Mouse (Mus musculus) midbrain, embryonic 10.5 days (tissue): ENCODE results near the gene Kdm1b. TPM values are rescaled to one million over a fixed set of nuclear protein-coding genes. Genes with fewer than 3 reads are reported as not detected.

Experiments
- DNase-seq: peaks from one replicate; pipeline ENCODE4 v3.0.0-alpha.2; 2017; ENCODE audit warnings: low spot score
- H3K27ac ChIP-seq: fragments of 300-500 bp; sonication (generic); replicated peaks from 2 replicates; pipeline ENCODE4 v1.5.1; 2016; ENCODE audit warnings: mild to moderate bottlenecking
- H3K27me3 ChIP-seq: fragments of 300-500 bp; sonication (generic); 2 replicates; pipeline ENCODE4 v1.6.1; 2016; ENCODE audit warnings: low read depth, mild to moderate bottlenecking; ENCODE audit not compliant: poor library complexity, severe bottlenecking
- H3K36me3 ChIP-seq: fragments of 300-500 bp; sonication (generic); 2 replicates; pipeline ENCODE4 v1.6.1; 2016; ENCODE audit warnings: mild to moderate bottlenecking, moderate library complexity
- H3K4me1 ChIP-seq: fragments of 300-500 bp; sonication (generic); 2 replicates; pipeline ENCODE4 v1.6.1; 2016
- H3K4me3 ChIP-seq: fragments of 300-500 bp; sonication (generic); 2 replicates; pipeline ENCODE4 v1.5.1; 2016; ENCODE audit warnings: mild to moderate bottlenecking, moderate library complexity
- H3K9me3 ChIP-seq: fragments of 300-500 bp; sonication (generic); replicated peaks from 2 replicates; pipeline ENCODE4 v1.6.1; 2016; ENCODE audit warnings: mild to moderate bottlenecking
- whole genome bisulfite sequencing: fragments of 180-500 bp; shearing (Covaris S2); methylation state at CpG from one replicate; pipeline ENCODE4 v1.1.7; 2016; 5-methylcytosine and 5-hydroxymethylcytosine counted together
- polyA plus RNA-seq: library from polyadenylated mRNA; unstranded; fragments of >200 nt; fragmentation: Nextera tagmentation; extraction: Ambion mirVana; gene quantifications from 2 replicates; pipeline ENCODE4 v1.2.1, GENCODE M21; 2016

Gene Kdm1b
- polyA plus RNA-seq, 1 experiment from 2014 or later = 15.4 TPM

DNA sequence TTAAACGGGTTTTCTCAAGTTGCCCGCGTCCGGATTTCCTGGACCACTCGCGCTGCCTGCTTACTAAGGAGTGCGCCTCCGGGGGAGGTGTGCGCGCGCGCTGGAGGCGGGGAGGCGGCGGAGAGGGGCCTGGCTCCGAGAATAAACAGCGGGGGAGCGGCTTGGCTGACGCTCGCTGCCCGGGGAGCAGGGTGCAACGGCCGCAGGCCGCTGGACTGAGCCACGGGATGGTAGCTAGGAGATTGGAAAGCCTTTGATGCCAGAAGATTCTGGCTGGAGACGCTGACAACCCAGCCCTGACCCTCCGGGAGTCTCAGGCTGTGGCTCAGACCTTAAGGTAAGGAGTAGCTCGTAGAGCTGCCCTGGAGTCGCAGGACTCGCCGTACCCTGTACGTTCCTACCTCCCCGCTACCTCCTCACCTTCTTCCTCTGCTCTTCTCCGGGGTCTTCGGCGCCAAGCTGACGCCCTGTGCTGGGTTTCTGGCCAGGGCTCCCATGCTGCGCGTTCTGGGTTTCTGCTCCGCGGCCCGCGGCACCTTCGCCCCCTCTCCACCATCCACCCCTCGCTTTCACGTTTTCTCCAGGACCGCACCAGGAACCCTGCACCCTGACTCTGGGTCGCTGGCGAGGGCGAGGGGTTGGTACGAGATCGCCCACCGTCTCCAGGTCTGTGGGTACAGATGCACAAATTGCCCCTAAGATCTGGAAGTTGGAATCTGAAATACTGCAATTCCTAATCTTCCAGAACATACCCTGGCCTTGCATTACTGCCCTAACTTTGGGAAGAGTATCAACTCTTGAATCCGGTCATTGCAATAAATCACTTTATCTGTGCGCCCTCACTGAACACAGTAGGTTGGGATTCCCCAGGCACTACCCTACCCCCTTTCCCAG, 79.5 kb downstream of the Kdm1b start, which contains the start of gene Rnf144b:
Gene Rnf144b (plus strand): TSS at position 120 of the 894 bp plus-strand sequence.
- WGBS = 2% methylated on average over 55 of the region's 55 CpGs
- Histone ChIP-seq H3K4me3 (peak within 1 kb of the TSS; percentile 68), H3K4me1 (peaks cover 26% of the 10 kb centered on the region), H3K9me3 (no peaks in the 10 kb centered on the region), H3K27me3 (peaks cover 55% of the 10 kb centered on the region), H3K36me3 (no peaks in the 10 kb centered on the region), H3K27ac (peak within 1 kb of the TSS; percentile 38; the same call in 1 of the 2 replicates)
- DNase-seq = peak; percentile 59

DNA sequence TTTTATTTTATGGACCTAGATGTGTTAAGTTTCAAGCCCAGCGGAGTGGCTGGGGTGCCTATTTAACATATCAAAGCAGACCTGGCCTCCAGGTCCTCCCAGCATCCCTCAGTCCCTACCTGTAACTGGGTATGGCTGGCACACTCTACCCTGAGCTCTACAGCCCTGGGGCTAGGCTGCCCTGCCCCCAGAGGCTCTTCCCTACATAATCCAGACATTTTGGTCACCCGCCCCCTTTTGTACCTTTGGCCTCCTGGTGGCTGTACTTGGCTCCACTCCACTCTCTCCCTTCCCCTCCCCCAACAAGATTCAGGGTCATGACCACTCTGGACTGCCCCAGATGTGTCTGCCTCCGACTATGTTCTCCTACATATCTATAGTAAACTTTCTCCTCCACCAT, 81.2 kb downstream of the Kdm1b start:
- Histone ChIP-seq H3K9me3 (no peaks in the 10 kb centered on the region), H3K4me1 (peaks cover 30% of the 10 kb centered on the region), H3K36me3 (no peaks in the 10 kb centered on the region), H3K27ac (no peak overlapping the region), H3K4me3 (no peak overlapping the region), H3K27me3 (peaks cover 55% of the 10 kb centered on the region)
- DNase-seq = no peak
- 42% methylated on average over 3 of the region's 3 CpGs for WGBS

DNA sequence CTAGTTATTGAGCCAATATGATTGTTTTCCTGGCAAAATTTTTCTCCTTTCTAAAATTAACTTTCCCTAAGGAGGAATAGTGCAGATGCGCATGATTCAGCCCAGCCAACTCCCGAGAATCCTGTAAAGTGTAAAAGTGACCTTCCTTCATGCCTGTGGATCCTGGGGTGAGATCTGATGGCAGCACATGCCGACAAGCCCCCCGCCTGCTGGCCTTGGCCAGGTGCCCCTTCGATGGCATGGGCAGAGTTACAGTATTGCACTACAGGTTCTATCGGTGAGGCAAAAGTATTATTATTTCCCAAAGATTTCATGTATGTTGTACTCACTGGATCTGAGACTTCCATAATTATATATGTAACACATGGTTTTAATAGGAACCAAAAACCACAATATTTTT, 81.7 kb downstream of the Kdm1b start:
- H3K4me3 ChIP-seq = no peak overlapping the region
- no peak for DNase-seq
- H3K4me1 ChIP-seq = peaks cover 30% of the 10 kb centered on the region
- no peaks in the 10 kb centered on the region for H3K9me3 ChIP-seq
- no peaks in the 10 kb centered on the region for H3K36me3 ChIP-seq
- H3K27ac ChIP-seq = no peak overlapping the region
- whole genome bisulfite sequencing = 92% methylated on average over 6 of the region's 6 CpGs
- peaks cover 51% of the 10 kb centered on the region for H3K27me3 ChIP-seq

DNA sequence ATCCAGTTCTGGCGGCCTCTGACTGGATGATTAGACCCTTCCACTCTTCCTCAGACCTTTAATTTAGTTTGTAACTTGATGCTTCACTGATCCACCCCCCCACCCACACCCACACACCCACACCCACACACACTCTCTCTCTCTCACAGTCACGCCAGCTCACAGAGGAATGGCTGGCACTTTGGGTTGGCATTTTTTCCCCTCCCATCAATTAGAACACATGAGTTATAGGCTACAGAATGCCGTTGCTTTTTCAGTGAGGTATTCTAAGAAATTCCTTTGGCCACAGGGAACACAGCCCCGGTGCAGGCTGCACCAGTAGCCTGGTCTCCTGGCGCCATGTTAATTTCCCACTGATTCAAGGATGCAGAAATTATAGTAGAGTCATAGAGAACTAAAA, 82.3 kb downstream of the Kdm1b start:
- H3K27me3 ChIP-seq = peaks cover 45% of the 10 kb centered on the region
- no peak overlapping the region for H3K27ac ChIP-seq
- 77% methylated on average over 5 of the region's 5 CpGs for WGBS
- no peaks in the 10 kb centered on the region for H3K36me3 ChIP-seq
- H3K9me3 ChIP-seq = no peaks in the 10 kb centered on the region
- peaks cover 30% of the 10 kb centered on the region for H3K4me1 ChIP-seq
- no peak for DNase-seq
- H3K4me3 ChIP-seq = no peak overlapping the region

DNA sequence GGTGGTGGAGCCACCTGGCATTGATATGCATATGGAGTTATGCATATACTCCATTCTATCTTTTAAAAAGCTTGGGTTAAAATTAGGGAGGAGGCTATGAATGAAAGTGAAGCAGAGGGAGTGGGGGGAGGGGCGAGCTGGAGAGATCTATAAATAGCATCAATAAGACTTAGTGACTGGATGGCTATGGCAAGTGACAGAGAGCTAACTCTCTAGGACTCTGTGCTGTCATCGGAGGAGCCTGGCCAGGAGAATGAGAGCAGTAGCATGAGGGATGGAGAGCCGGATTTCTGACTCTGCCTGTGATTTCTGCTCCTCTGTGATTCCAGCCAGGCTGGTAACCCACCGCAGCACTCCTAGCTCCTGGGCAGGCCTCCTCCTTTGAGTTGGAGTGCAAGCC, 85.8 kb downstream of the Kdm1b start:
- no peaks in the 10 kb centered on the region for H3K36me3 ChIP-seq
- H3K4me1 ChIP-seq = peaks cover 10% of the 10 kb centered on the region
- 68% methylated on average over 4 of the region's 4 CpGs for WGBS
- no peaks in the 10 kb centered on the region; the same call in 1 of the 2 replicates for H3K9me3 ChIP-seq
- no peak overlapping the region for H3K27ac ChIP-seq
- H3K27me3 ChIP-seq = peaks cover 10% of the 10 kb centered on the region
- no peak overlapping the region for H3K4me3 ChIP-seq
- no peak for DNase-seq

DNA sequence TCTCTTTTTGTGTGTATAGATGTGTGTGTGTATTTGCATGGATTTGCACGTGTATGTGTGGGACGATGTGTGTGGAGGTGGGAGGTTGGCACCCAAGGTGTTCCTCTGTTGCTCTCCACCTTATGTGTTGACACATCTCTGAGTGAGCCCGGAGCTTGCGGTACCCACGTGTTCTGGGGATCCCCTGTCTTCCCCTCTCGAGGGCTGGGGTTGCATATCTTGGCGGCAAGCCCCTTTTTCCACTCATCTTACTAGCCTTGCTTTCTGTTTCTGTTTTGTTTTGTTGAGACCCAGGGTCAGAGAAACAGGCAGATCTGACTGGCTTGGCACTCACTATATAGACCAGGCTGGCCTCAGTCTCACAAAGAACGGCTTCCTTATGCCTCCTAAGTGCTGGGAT, 89.8 kb downstream of the Kdm1b start:
- WGBS = 93% methylated on average over 8 of the region's 8 CpGs
- Histone ChIP-seq H3K27me3 (no peaks in the 10 kb centered on the region), H3K36me3 (no peaks in the 10 kb centered on the region), H3K4me3 (no peak overlapping the region), H3K4me1 (peaks cover 4% of the 10 kb centered on the region), H3K9me3 (no peaks in the 10 kb centered on the region; the same call in 1 of the 2 replicates), H3K27ac (no peak overlapping the region)
- no peak for DNase-seq

DNA sequence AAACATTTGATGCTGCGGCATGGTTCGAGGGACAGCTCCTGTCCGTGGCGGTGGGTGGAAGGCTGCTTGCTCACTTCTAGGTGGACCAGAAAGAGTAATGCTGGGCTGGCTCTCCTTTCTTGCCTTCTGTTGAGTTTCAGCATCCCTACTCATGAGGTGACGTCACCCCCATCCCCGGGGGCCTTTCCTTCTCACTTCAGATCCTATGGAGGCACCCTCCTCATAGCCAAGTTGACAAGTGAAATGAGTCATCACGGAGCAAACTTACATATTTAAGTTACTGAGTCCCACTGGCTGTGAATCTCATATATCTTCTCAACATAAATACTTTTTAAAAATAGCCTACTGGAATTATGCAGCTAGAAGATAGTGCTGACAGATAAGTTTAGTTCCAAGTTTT, 91.5 kb downstream of the Kdm1b start:
- Histone ChIP-seq H3K27me3 (no peaks in the 10 kb centered on the region), H3K4me3 (no peak overlapping the region), H3K36me3 (no peaks in the 10 kb centered on the region), H3K27ac (no peak overlapping the region), H3K4me1 (no peaks in the 10 kb centered on the region), H3K9me3 (peaks cover 6% of the 10 kb centered on the region)
- WGBS = 96% methylated on average over 7 of the region's 7 CpGs
- no peak for DNase-seq

Other genes with a start within 250 kb of the Kdm1b start
- gene Kif13a, start 113.6 kb upstream of the Kdm1b start, polyA plus RNA-seq = 9.1 and 11.4 TPM in 2 replicates
- 4.1 and 4.8 TPM in 2 replicates for gene Nhlrc1, start 28.6 kb upstream of the Kdm1b start, polyA plus RNA-seq
- gene Tpmt, start 1.2 kb downstream of the Kdm1b start, polyA plus RNA-seq = 30.8 and 33.7 TPM in 2 replicates
- gene Dek, start 62.7 kb downstream of the Kdm1b start, polyA plus RNA-seq = 346 and 382 TPM in 2 replicates
- 0.59 and 0.75 TPM in 2 replicates for gene Rnf144b, start 79.2 kb downstream of the Kdm1b start, polyA plus RNA-seq